In the genomic region with DNA sequence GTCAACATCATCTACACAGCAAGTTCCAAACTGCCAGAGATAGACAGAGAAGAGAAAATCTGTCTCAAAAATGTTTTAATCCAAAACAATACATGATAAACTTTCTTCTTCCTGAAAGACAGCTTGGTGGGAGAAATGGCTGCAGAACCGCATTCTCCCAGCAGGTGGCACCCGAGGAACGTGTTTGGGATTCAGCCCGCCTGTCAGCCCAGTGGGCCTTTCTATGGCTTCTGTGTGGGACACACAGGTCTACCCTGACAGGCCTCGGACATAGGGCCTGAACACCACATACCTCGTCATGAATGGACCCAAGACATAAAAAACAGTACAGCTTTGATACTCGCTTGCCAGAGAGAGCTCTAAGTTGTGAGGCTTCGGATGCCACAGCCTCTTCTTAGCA, we compare ENCODE assay signal across 9 mouse cellular contexts. TPM values are rescaled to one million over a fixed set of nuclear protein-coding genes. Genes with fewer than 3 reads are reported as not detected.
DNase-seq lines count a peak whose midpoint lies in the region; ATAC-seq and TF ChIP-seq lines count a peak whose summit lies in the region.
"Had no signal": no experiment of that assay in that cellular context is flagged by ENCODE, and none has a peak within 500 bp of the region (broad histone marks: within the 10 kb centered on the region; RNA-seq: fewer than 3 reads in every experiment).

No protein-coding gene starts in this region.

- H3K27me3 ChIP-seq in kidney, embryonic 14.5 days (ENCODE audit: control insufficient read depth, insufficient read depth, low read length), result no peaks in the 10 kb centered on the region
- H3K27me3 ChIP-seq in limb, embryonic 13.5 days, result no peaks in the 10 kb centered on the region
- H3K27me3 ChIP-seq in neural tube, embryonic 13.5 days, result 0 out of 2 replicates have a peak, but pooled peaks cover 4% of the 10 kb centered on the region
- H3K27me3 ChIP-seq in thymus, adult 2 months (ENCODE audit: control insufficient read depth, insufficient read depth, low read length), result no peaks in the 10 kb centered on the region

- no peaks in the 10 kb centered on the region for H3K4me1 ChIP-seq in kidney, embryonic 14.5 days (ENCODE audit: control insufficient read depth, insufficient read depth, low read length)
- no peaks in the 10 kb centered on the region; the same call in 1 of the 2 replicates for H3K4me1 ChIP-seq in limb, embryonic 13.5 days
- 0 out of 2 replicates have a peak, but pooled peaks cover 6% of the 10 kb centered on the region for H3K4me1 ChIP-seq in neural tube, embryonic 13.5 days (replicated peaks)
- H3K4me1 ChIP-seq in thymus, adult 2 months (replicated peaks; ENCODE audit: control insufficient read depth, insufficient read depth, low read length), result no peaks in the 10 kb centered on the region

- 0 out of 2 replicates have a peak, but pooled peaks cover 3% of the 10 kb centered on the region for H3K9me3 ChIP-seq in kidney, embryonic 14.5 days (ENCODE audit: control insufficient read depth, low read length)
- H3K9me3 ChIP-seq in limb, embryonic 13.5 days, result no peaks in the 10 kb centered on the region
- H3K9me3 ChIP-seq in neural tube, embryonic 13.5 days, result 0 out of 2 replicates have a peak, but pooled peaks cover 4% of the 10 kb centered on the region

- peak; percentile 20 for DNase-seq in 3134 (ENCODE audit: extremely low read depth, insufficient read length, low spot score)
- peak; percentile 75 for DNase-seq in adrenal gland, adult 2 months
- peak; percentile 87 for DNase-seq in embryo, embryonic 10.5 days (ENCODE audit: low spot score)
- peak; percentile 70 to 79 for DNase-seq in gastrocnemius, postnatal 36 days
- peak; percentile 49 for DNase-seq in thymus, adult 2 months

- H3K27ac ChIP-seq in kidney, embryonic 14.5 days (ENCODE audit: low read depth, low read length), result no peak overlapping the region
- no peak overlapping the region for H3K27ac ChIP-seq in limb, embryonic 13.5 days
- H3K27ac ChIP-seq in neural tube, embryonic 13.5 days (replicated peaks), result no peak overlapping the region
- H3K27ac ChIP-seq in thymus, adult 2 months (ENCODE audit: control insufficient read depth, insufficient read depth, low read length), result no peak overlapping the region

- peak; percentile 72; the same call in 1 of the 2 replicates for ATAC-seq in kidney, embryonic 14.5 days (ENCODE audit: low FRiP score, low TSS enrichment)
- 0 out of 2 replicates have a peak, but pooled peaks have one; percentile 24 for ATAC-seq in limb, embryonic 13.5 days (ENCODE audit: low FRiP score, low read depth)
- ATAC-seq in neural tube, embryonic 13.5 days (ENCODE audit: low read depth), result peak; percentile 73

- intact Hi-C loops in gastrocnemius, postnatal 36 days (cut with DNase I), result loop anchor here (2.0 kb wide), 1 partner anchor 51 kb away; no protein-coding TSS in a partner anchor

- H3K9ac ChIP-seq in kidney, embryonic 14.5 days (ENCODE audit: low read depth, low read length), result no peak overlapping the region
- H3K9ac ChIP-seq in limb, embryonic 13.5 days, result no peak overlapping the region
- no peak overlapping the region for H3K9ac ChIP-seq in neural tube, embryonic 13.5 days

- TF ChIP-seq POLR2A in thymus, adult 2 months (IDR thresholded peaks at IDR 0.05; ENCODE audit: control insufficient read depth, extremely low read depth, insufficient read depth, low read length, poor library complexity), result no peak

- peak; percentile 43; the same call in 1 of the 2 replicates for TF ChIP-seq CTCF in thymus, adult 2 months (IDR thresholded peaks at IDR 0.05; ENCODE audit: borderline replicate concordance, control insufficient read depth, extremely low read depth, insufficient read depth, low read length, poor library complexity)

- no peak overlapping the region for H3K4me2 ChIP-seq in kidney, embryonic 14.5 days (replicated peaks; ENCODE audit: low read depth, low read length)
- no peak overlapping the region for H3K4me2 ChIP-seq in limb, embryonic 13.5 days (replicated peaks)
- no peak overlapping the region for H3K4me2 ChIP-seq in neural tube, embryonic 13.5 days

- WGBS in kidney, embryonic 14.5 days, result 17% methylated on average over 8 of the region's 8 CpGs
- WGBS in limb, embryonic 13.5 days, result 24% methylated on average over 8 of the region's 8 CpGs
- 20% methylated on average over 8 of the region's 8 CpGs for WGBS in neural tube, embryonic 13.5 days
- WGBS in thymus, adult 2 months, result 27% methylated on average over 8 of the region's 8 CpGs

- no peak overlapping the region for H3K4me3 ChIP-seq in kidney, embryonic 14.5 days (ENCODE audit: low read length)
- no peak overlapping the region for H3K4me3 ChIP-seq in limb, embryonic 13.5 days
- no peak overlapping the region for H3K4me3 ChIP-seq in neural tube, embryonic 13.5 days
- H3K4me3 ChIP-seq in thymus, adult 2 months (ENCODE audit: control insufficient read depth, insufficient read depth, low read length), result no peak overlapping the region
- H3K4me3 ChIP-seq: myocyte had no signal

- H3K36me3 ChIP-seq in kidney, embryonic 14.5 days (ENCODE audit: control insufficient read depth, insufficient read depth, low read length), result no peaks in the 10 kb centered on the region
- H3K36me3 ChIP-seq in limb, embryonic 13.5 days, result no peaks in the 10 kb centered on the region
- H3K36me3 ChIP-seq in neural tube, embryonic 13.5 days, result no peaks in the 10 kb centered on the region
- no peaks in the 10 kb centered on the region for H3K36me3 ChIP-seq in thymus, adult 2 months (ENCODE audit: control insufficient read depth, insufficient read depth, low read length)

RNA-seq across cellular contexts. Expression of gene Kcna5, which starts 35.1 kb away (rescaled TPM):
- 1 to 10 TPM; 2.9 to 3.0 TPM for total RNA-seq in adrenal gland, adult 2 months (2021)
- polyA plus RNA-seq in adrenal gland, adult 2 months (2012; rRNA removed), result 3.5 and 3.8 TPM in 2 replicates
- 1 to 10 TPM; 3.7 to 4.3 TPM for total RNA-seq in gastrocnemius, postnatal 36 days (2021)
- 1.7 and 4.2 TPM in 2 replicates for polyA plus RNA-seq in kidney, embryonic 14.5 days (2014; fragmentation: Nextera tagmentation; extraction: Ambion mirVana)
- polyA plus RNA-seq in limb, embryonic 13.5 days (2015; fragmentation: Nextera tagmentation; extraction: Ambion mirVana), result 3.9 and 4.4 TPM in 2 replicates
- 1.9 and 2.3 TPM in 2 replicates for polyA plus RNA-seq in neural tube, embryonic 13.5 days (2015; fragmentation: Nextera tagmentation; extraction: Ambion mirVana)
- polyA plus RNA-seq in thymus, adult 2 months (2012; rRNA removed), result 0.92 and 1.6 TPM in 2 replicates
- polyA plus RNA-seq: myocyte had no signal

Comparison
In these comparisons a context has a peak if more than half of its experiments do, and no peak if none do; other contexts are left out.
1. DNase-seq: peak in every context shown above with its lines; median percentile 87 in embryo, embryonic 10.5 days; 75 in adrenal gland, adult 2 months; 74 in gastrocnemius, postnatal 36 days; 49 in thymus, adult 2 months; 20 in 3134.